Mouse (Mus musculus): ENCODE results near the gene Dock9.

- no peak for TF ChIP-seq CTCF (conservative IDR thresholded peaks at IDR 0.05; ENCODE audit: insufficient read depth, insufficient read length, low read depth, low read length)
- no peak for TF ChIP-seq POLR2A (IDR thresholded peaks at IDR 0.05; ENCODE audit: low read depth, low read length)
These were observed 77.7 kb downstream of the Dock9 start for GRCm38 (mm10) chr14:121719638-121720601.
